Mouse (Mus musculus) hindbrain, embryonic 10.5 days (tissue): ENCODE results near the gene Tfip11. TPM values are rescaled to one million over a fixed set of nuclear protein-coding genes. Genes with fewer than 3 reads are reported as not detected.

ENCODE experiments used
- DNase-seq: peaks from one replicate; pipeline ENCODE4 v3.0.0-alpha.2; 2017; ENCODE audit warnings: low spot score
- H3K27ac ChIP-seq: fragments of 300-500 bp; sonication (generic); 2 replicates; pipeline ENCODE4 v1.5.1; 2016; ENCODE audit warnings: mild to moderate bottlenecking, moderate library complexity
- H3K27me3 ChIP-seq: fragments of 300-500 bp; sonication (generic); 2 replicates; pipeline ENCODE4 v1.6.1; 2016; ENCODE audit warnings: mild to moderate bottlenecking; ENCODE audit not compliant: poor library complexity, insufficient read depth, severe bottlenecking
- H3K36me3 ChIP-seq: fragments of 300-500 bp; sonication (generic); 2 replicates; pipeline ENCODE4 v1.6.1; 2016; ENCODE audit warnings: mild to moderate bottlenecking, moderate library complexity
- H3K4me1 ChIP-seq: fragments of 300-500 bp; sonication (generic); replicated peaks from 2 replicates; pipeline ENCODE4 v1.6.1; 2016; ENCODE audit warnings: mild to moderate bottlenecking
- H3K4me3 ChIP-seq: fragments of 300-500 bp; sonication (generic); 2 replicates; pipeline ENCODE4 v1.5.1; 2016; ENCODE audit warnings: mild to moderate bottlenecking, moderate library complexity
- H3K9me3 ChIP-seq: fragments of 300-500 bp; sonication (generic); 2 replicates; pipeline ENCODE4 v1.6.1; 2016; ENCODE audit warnings: mild to moderate bottlenecking, moderate library complexity
- WGBS: fragments of 180-500 bp; shearing (Covaris S2); methylation state at CpG from one replicate; pipeline ENCODE4 v1.1.7; 2016; 5-methylcytosine and 5-hydroxymethylcytosine counted together
- polyA plus RNA-seq: library from polyadenylated mRNA; unstranded; fragments of >200 nt; fragmentation: Nextera tagmentation; extraction: Ambion mirVana; gene quantifications from 2 replicates; pipeline ENCODE4 v1.2.1, GENCODE M21; 2016

The Tfip11 gene
- polyA plus RNA-seq, 1 experiment from 2014 or later, result 39.9 TPM

GRCm38 (mm10) chr5:112285548-112286085, 40.5 kb upstream of the Tfip11 start:
- Histone ChIP-seq H3K9me3 (no peaks in the 10 kb centered on the region), H3K4me3 (no peak overlapping the region), H3K27me3 (no peaks in the 10 kb centered on the region), H3K27ac (no peak overlapping the region), H3K36me3 (no peaks in the 10 kb centered on the region), H3K4me1 (peaks cover 54% of the 10 kb centered on the region)
- DNase-seq, result no peak
- 90% methylated on average over 7 of the region's 7 CpGs for WGBS

- no peaks in the 10 kb centered on the region for H3K36me3 ChIP-seq
Measured at GRCm38 (mm10) chr5:112286608-112286983, 39.6 kb upstream of the Tfip11 start.

GRCm38 (mm10) chr5:112286984-112287641, 39.0 kb upstream of the Tfip11 start:
- Histone ChIP-seq H3K4me1 (peaks cover 53% of the 10 kb centered on the region), H3K36me3 (no peaks in the 10 kb centered on the region), H3K27ac (no peak overlapping the region), H3K9me3 (no peaks in the 10 kb centered on the region), H3K4me3 (no peak overlapping the region), H3K27me3 (no peaks in the 10 kb centered on the region)
- no peak for DNase-seq
- 82% methylated on average over 11 of the region's 11 CpGs for WGBS

More at GRCm38 (mm10) chr5:112286608-112286983, 39.6 kb upstream of the Tfip11 start:
- H3K4me3 ChIP-seq, result no peak overlapping the region
- no peak for DNase-seq
- no peaks in the 10 kb centered on the region for H3K9me3 ChIP-seq
- 90% methylated on average over 2 of the region's 2 CpGs for WGBS
- H3K27me3 ChIP-seq, result no peaks in the 10 kb centered on the region
- peaks cover 53% of the 10 kb centered on the region for H3K4me1 ChIP-seq
- no peak overlapping the region for H3K27ac ChIP-seq

- H3K9me3 ChIP-seq, result no peaks in the 10 kb centered on the region
- DNase-seq, result no peak
- peaks cover 53% of the 10 kb centered on the region for H3K4me1 ChIP-seq
- 0 out of 2 replicates have a peak overlapping the region, but pooled peaks have one; percentile 45 for H3K27ac ChIP-seq
- no peak overlapping the region for H3K4me3 ChIP-seq
- WGBS, result 92% methylated on average over 2 of the region's 2 CpGs
- no peaks in the 10 kb centered on the region for H3K36me3 ChIP-seq
- H3K27me3 ChIP-seq, result no peaks in the 10 kb centered on the region
Measured at GRCm38 (mm10) chr5:112287652-112288051, 38.5 kb upstream of the Tfip11 start.

GRCm38 (mm10) chr5:112288193-112289141, 37.7 kb upstream of the Tfip11 start:
- 84% methylated on average over 9 of the region's 9 CpGs for WGBS
- Histone ChIP-seq H3K9me3 (no peaks in the 10 kb centered on the region), H3K27ac (peak overlapping the region; percentile 45; the same call in 1 of the 2 replicates), H3K4me3 (no peak overlapping the region), H3K27me3 (no peaks in the 10 kb centered on the region), H3K4me1 (peaks cover 51% of the 10 kb centered on the region), H3K36me3 (no peaks in the 10 kb centered on the region)
- no peak for DNase-seq

GRCm38 (mm10) chr5:112289236-112289635, 36.9 kb upstream of the Tfip11 start:
- H3K9me3 ChIP-seq, result no peaks in the 10 kb centered on the region
- H3K27ac ChIP-seq, result no peak overlapping the region
- H3K36me3 ChIP-seq, result no peaks in the 10 kb centered on the region
- peaks cover 50% of the 10 kb centered on the region for H3K4me1 ChIP-seq
- no peak for DNase-seq
- H3K27me3 ChIP-seq, result no peaks in the 10 kb centered on the region
- H3K4me3 ChIP-seq, result no peak overlapping the region
- WGBS, result 90% methylated on average over 8 of the region's 8 CpGs

- no peak overlapping the region for H3K27ac ChIP-seq
- peaks cover 54% of the 10 kb centered on the region for H3K4me1 ChIP-seq
- no peaks in the 10 kb centered on the region for H3K27me3 ChIP-seq
- no peaks in the 10 kb centered on the region for H3K9me3 ChIP-seq
- no peak for DNase-seq
- H3K4me3 ChIP-seq, result no peak overlapping the region
- no peaks in the 10 kb centered on the region for H3K36me3 ChIP-seq
- WGBS, result 86% methylated on average over 16 of the region's 16 CpGs
Measured at GRCm38 (mm10) chr5:112289819-112290535, 36.2 kb upstream of the Tfip11 start.

GRCm38 (mm10) chr5:112290536-112290880, 35.6 kb upstream of the Tfip11 start:
- WGBS, result 93% methylated on average over 8 of the region's 8 CpGs
- Histone ChIP-seq H3K27ac (no peak overlapping the region), H3K9me3 (no peaks in the 10 kb centered on the region), H3K4me1 (peaks cover 56% of the 10 kb centered on the region), H3K4me3 (no peak overlapping the region), H3K27me3 (no peaks in the 10 kb centered on the region), H3K36me3 (no peaks in the 10 kb centered on the region)
- DNase-seq, result no peak

GRCm38 (mm10) chr5:112291866-112292265, 34.3 kb upstream of the Tfip11 start:
- WGBS, result 87% methylated on average over 5 of the region's 5 CpGs
- H3K27ac ChIP-seq, result no peak overlapping the region
- H3K9me3 ChIP-seq, result no peaks in the 10 kb centered on the region
- no peak for DNase-seq
- H3K36me3 ChIP-seq, result no peaks in the 10 kb centered on the region
- H3K4me1 ChIP-seq, result peaks cover 67% of the 10 kb centered on the region
- H3K27me3 ChIP-seq, result no peaks in the 10 kb centered on the region
- no peak overlapping the region for H3K4me3 ChIP-seq

- peaks cover 72% of the 10 kb centered on the region for H3K4me1 ChIP-seq
- no peaks in the 10 kb centered on the region for H3K27me3 ChIP-seq
- 82% methylated on average over 17 of the region's 17 CpGs for WGBS
- H3K27ac ChIP-seq, result 0 out of 2 replicates have a peak overlapping the region, but pooled peaks have one; percentile 9
- H3K4me3 ChIP-seq, result no peak overlapping the region
- DNase-seq, result no peak
- no peaks in the 10 kb centered on the region for H3K36me3 ChIP-seq
- H3K9me3 ChIP-seq, result no peaks in the 10 kb centered on the region
Measured at GRCm38 (mm10) chr5:112292343-112292980, 33.7 kb upstream of the Tfip11 start.

- 86% methylated on average over 2 of the region's 2 CpGs for WGBS
- H3K36me3 ChIP-seq, result no peaks in the 10 kb centered on the region
Measured at GRCm38 (mm10) chr5:112293800-112294199, 32.4 kb upstream of the Tfip11 start.

GRCm38 (mm10) chr5:112294696-112295095, 31.5 kb upstream of the Tfip11 start:
- no peaks in the 10 kb centered on the region for H3K36me3 ChIP-seq
- H3K4me1 ChIP-seq, result peaks cover 69% of the 10 kb centered on the region
- no peak overlapping the region for H3K4me3 ChIP-seq
- H3K9me3 ChIP-seq, result no peaks in the 10 kb centered on the region
- peak overlapping the region; percentile 72 for H3K27ac ChIP-seq
- no peaks in the 10 kb centered on the region for H3K27me3 ChIP-seq
- WGBS, result 65% methylated on average over 4 of the region's 4 CpGs
- no peak for DNase-seq

More at GRCm38 (mm10) chr5:112293800-112294199, 32.4 kb upstream of the Tfip11 start:
- no peak overlapping the region for H3K4me3 ChIP-seq
- H3K9me3 ChIP-seq, result no peaks in the 10 kb centered on the region
- no peak for DNase-seq
- H3K27me3 ChIP-seq, result no peaks in the 10 kb centered on the region
- H3K27ac ChIP-seq, result no peak overlapping the region
- peaks cover 64% of the 10 kb centered on the region for H3K4me1 ChIP-seq
